Mouse (Mus musculus) lung, adult 2 months (tissue): Measurements from ENCODE around the gene Trim44. TPM values are rescaled to one million over a fixed set of nuclear protein-coding genes. Genes with fewer than 3 reads are reported as not detected.

Experiments
- DNase-seq: peaks from one replicate; pipeline ENCODE4 v3.0.0; 2022
- H3K4me1 ChIP-seq: fragments of 200-500 bp; 2 replicates; pipeline ENCODE4 v1.6.1; 2011; ENCODE audit warnings: low read length; ENCODE audit not compliant: control insufficient read depth, insufficient read depth
- H3K4me3 ChIP-seq: fragments of 200-500 bp; replicated peaks from 2 replicates; pipeline ENCODE3; 2011; ENCODE audit warnings: low read depth, mild to moderate bottlenecking, control low read depth, low read length; ENCODE audit errors: extremely low read depth
- CTCF ChIP-seq: fragments of 200-500 bp; IDR thresholded peaks from 2 replicates; pipeline ENCODE4 v1.5.1; 2011; ENCODE audit warnings: mild to moderate bottlenecking, low read length, control low read depth; ENCODE audit not compliant: insufficient read depth
- POLR2A ChIP-seq: fragments of 200-500 bp; IDR thresholded peaks from 2 replicates; pipeline ENCODE4 v1.6.1; 2011; ENCODE audit warnings: low read depth, mild to moderate bottlenecking, control low read depth, low read length, borderline replicate concordance; ENCODE audit errors: extremely low read depth
- WGBS: fragments of 180-500 bp; shearing (Covaris S2); methylation state at CpG from one replicate; pipeline ENCODE4 v1.1.7; 2018; 5-methylcytosine and 5-hydroxymethylcytosine counted together
- polyA plus RNA-seq: library from polyadenylated mRNA; depleted of rRNA; stranded (reverse); fragments of >200 nt; gene quantifications from 2 replicates; pipeline ENCODE4 v1.2.3, GENCODE M21; 2012

Trim44 gene
- polyA plus RNA-seq, 1 experiment: 34.2 TPM

- Histone ChIP-seq H3K4me3 (no peak overlapping the region), H3K4me1 (peaks cover 11% of the 10 kb centered on the region)
- DNase-seq: no peak
- TF ChIP-seq POLR2A (no peak), CTCF (no peak)
Measured at GRCm38 (mm10) chr2:102385328-102385902, 22.2 kb downstream of the Trim44 start.

GRCm38 (mm10) chr2:102384496-102384895 is 23.1 kb downstream of the Trim44 start:
- no peak overlapping the region for H3K4me3 ChIP-seq
- H3K4me1 ChIP-seq: peaks cover 11% of the 10 kb centered on the region
- no peak for TF ChIP-seq POLR2A
- TF ChIP-seq CTCF: no peak
- WGBS: 52% methylated on average over 1 of the region's 1 CpGs
- DNase-seq: no peak

- 18% methylated on average over 2 of the region's 2 CpGs for WGBS
Measured at GRCm38 (mm10) chr2:102384057-102384456, 23.6 kb downstream of the Trim44 start.

GRCm38 (mm10) chr2:102383069-102383834 is 24.4 kb downstream of the Trim44 start:
- DNase-seq: no peak
- Histone ChIP-seq H3K4me1 (peaks cover 11% of the 10 kb centered on the region), H3K4me3 (no peak overlapping the region)
- 58% methylated on average over 3 of the region's 3 CpGs for WGBS
- TF ChIP-seq CTCF: no peak
- no peak for TF ChIP-seq POLR2A

More at GRCm38 (mm10) chr2:102384057-102384456, 23.6 kb downstream of the Trim44 start:
- TF ChIP-seq POLR2A (no peak), CTCF (no peak)
- H3K4me1 ChIP-seq: peaks cover 11% of the 10 kb centered on the region
- no peak for DNase-seq
- H3K4me3 ChIP-seq: peak overlapping the region; percentile 9

- 42% methylated on average over 3 of the region's 3 CpGs for WGBS
- Histone ChIP-seq H3K4me3 (no peak overlapping the region), H3K4me1 (peaks cover 11% of the 10 kb centered on the region)
- no peak for TF ChIP-seq CTCF
- TF ChIP-seq POLR2A: no peak
- DNase-seq: no peak
Measured at GRCm38 (mm10) chr2:102382519-102382918, 25.1 kb downstream of the Trim44 start.

GRCm38 (mm10) chr2:102380581-102380980 is 27.0 kb downstream of the Trim44 start:
- DNase-seq: no peak
- TF ChIP-seq POLR2A (no peak), CTCF (no peak)
- Histone ChIP-seq H3K4me1 (peaks cover 9% of the 10 kb centered on the region), H3K4me3 (no peak overlapping the region)
- WGBS: 97% methylated on average over 2 of the region's 2 CpGs

- no peak overlapping the region for H3K4me3 ChIP-seq
- no peak for DNase-seq
- 63% methylated on average over 1 of the region's 1 CpGs for WGBS
- peaks cover 5% of the 10 kb centered on the region for H3K4me1 ChIP-seq
- no peak for TF ChIP-seq POLR2A
- TF ChIP-seq CTCF: no peak
Measured at GRCm38 (mm10) chr2:102378928-102379327, 28.7 kb downstream of the Trim44 start.

GRCm38 (mm10) chr2:102378381-102378780 is 29.2 kb downstream of the Trim44 start:
- no peak overlapping the region for H3K4me3 ChIP-seq
- no peak for DNase-seq
- WGBS: 89% methylated on average over 1 of the region's 1 CpGs
- H3K4me1 ChIP-seq: peaks cover 7% of the 10 kb centered on the region
- no peak for TF ChIP-seq CTCF
- no peak for TF ChIP-seq POLR2A

- 91% methylated on average over 2 of the region's 2 CpGs for WGBS
- Histone ChIP-seq H3K4me1 (peaks cover 6% of the 10 kb centered on the region), H3K4me3 (no peak overlapping the region)
- DNase-seq: no peak
- TF ChIP-seq POLR2A (no peak), CTCF (no peak)
Measured at GRCm38 (mm10) chr2:102377370-102377769, 30.3 kb downstream of the Trim44 start.
